In genomic region chr11:53146290-53146689, GRCm38 (mm10) we compare ENCODE assay signal across 8 mouse cellular contexts.
DNase-seq lines count a peak whose midpoint lies in the region; ATAC-seq and TF ChIP-seq lines count a peak whose summit lies in the region.
"Had no signal": no experiment of that assay in that cellular context is flagged by ENCODE, and none has a peak within 500 bp of the region (broad histone marks: within the 10 kb centered on the region; RNA-seq: fewer than 3 reads in every experiment).

No protein-coding gene starts in this region.

- no peak overlapping the region for H3K9ac ChIP-seq in kidney, embryonic 15.5 days
- no peak overlapping the region for H3K9ac ChIP-seq in MEL (ENCODE audit: control insufficient read depth, low read depth, low read length, poor library complexity, severe bottlenecking)

- no peak overlapping the region for H3ac ChIP-seq in C2C12 (ENCODE audit: control insufficient read depth, insufficient read length, low read depth)

- H3K4me2 ChIP-seq in kidney, embryonic 15.5 days, result no peak overlapping the region

- no peaks in the 10 kb centered on the region for H3K79me3 ChIP-seq in C2C12 (ENCODE audit: low read depth)

- no peak overlapping the region for H3K4me3 ChIP-seq in kidney, adult 2 months (ENCODE audit: insufficient read depth, low read depth, low read length)
- no peak overlapping the region for H3K4me3 ChIP-seq in kidney, embryonic 15.5 days (replicated peaks)
- H3K4me3 ChIP-seq in C2C12 (ENCODE audit: insufficient read depth, poor library complexity, severe bottlenecking), result no peak overlapping the region
- no peak overlapping the region for H3K4me3 ChIP-seq in MEL (ENCODE audit: control insufficient read depth in 1 of 2, insufficient read depth in 1 of 2, low read depth in 2 of 2, low read length in 2 of 2)

- no peaks in the 10 kb centered on the region for H3K9me3 ChIP-seq in kidney, embryonic 15.5 days (replicated peaks)
- H3K9me3 ChIP-seq in MEL (replicated peaks; ENCODE audit: insufficient read depth, low read length), result no peaks in the 10 kb centered on the region

- 38% methylated on average over 4 of the region's 4 CpGs for WGBS in kidney, adult 2 months
- WGBS in kidney, embryonic 15.5 days, result 38% methylated on average over 4 of the region's 4 CpGs

- peak; percentile 62 for TF ChIP-seq CTCF in kidney, adult 2 months (conservative IDR thresholded peaks at IDR 0.05; ENCODE audit: insufficient read depth, insufficient read length, low read depth, low read length)
- TF ChIP-seq CTCF in C2C12 (IDR thresholded peaks at IDR 0.05; ENCODE audit: control insufficient read depth, insufficient read depth, insufficient read length) (peak; percentile 3), MEL (IDR thresholded peaks at IDR 0.05 in 2 of 3, conservative IDR thresholded peaks at IDR 0.05 in 1 of 3; ENCODE audit: control insufficient read depth in 1 of 3, insufficient read depth in 1 of 3, low read depth in 2 of 3, low read length in 3 of 3, poor library complexity in 1 of 3, severe bottlenecking in 1 of 3) (peak in 2 of 3 experiments; percentile 3 to 34; a peak in 2 of 6 replicates)

- no peak for ATAC-seq in kidney, embryonic 15.5 days (replicated peaks; ENCODE audit: low FRiP score)

- H3K4me1 ChIP-seq in kidney, adult 2 months (ENCODE audit: control insufficient read depth, insufficient read depth, low read length), result no peaks in the 10 kb centered on the region
- H3K4me1 ChIP-seq in kidney, embryonic 15.5 days, result no peaks in the 10 kb centered on the region
- no peaks in the 10 kb centered on the region for H3K4me1 ChIP-seq in MEL (ENCODE audit: control insufficient read depth in 1 of 2, insufficient read depth in 2 of 2, low read length in 2 of 2)

- TF ChIP-seq POLR2A in kidney, adult 2 months (IDR thresholded peaks at IDR 0.05; ENCODE audit: low read depth, low read length), result no peak
- TF ChIP-seq POLR2A in MEL (IDR thresholded peaks at IDR 0.05; ENCODE audit: control insufficient read depth in 1 of 2, insufficient read depth in 1 of 2, low read depth in 1 of 2, low read length in 2 of 2, poor library complexity in 1 of 2), result no peak

- no peak overlapping the region for H3K27ac ChIP-seq in kidney, adult 2 months (ENCODE audit: insufficient read depth, low read depth, low read length)
- no peak overlapping the region for H3K27ac ChIP-seq in kidney, embryonic 15.5 days
- no peak overlapping the region for H3K27ac ChIP-seq in MEL (ENCODE audit: control insufficient read depth, low read depth, low read length)
- H3K27ac ChIP-seq: macrophage had no signal

- H3K36me3 ChIP-seq in kidney, adult 2 months (ENCODE audit: control insufficient read depth, insufficient read depth, low read length), result no peaks in the 10 kb centered on the region
- no peaks in the 10 kb centered on the region for H3K36me3 ChIP-seq in kidney, embryonic 15.5 days
- H3K36me3 ChIP-seq in C2C12 (ENCODE audit: control insufficient read depth, insufficient read depth), result no peaks in the 10 kb centered on the region
- no peaks in the 10 kb centered on the region for H3K36me3 ChIP-seq in MEL (ENCODE audit: control insufficient read depth in 1 of 2, insufficient read depth in 2 of 2, low read length in 2 of 2)

- TF ChIP-seq RAD21 in MEL (IDR thresholded peaks at IDR 0.05; ENCODE audit: low read depth, low read length), result no peak

- H3K27me3 ChIP-seq in kidney, adult 2 months (replicated peaks; ENCODE audit: control insufficient read depth, insufficient read depth, low read length), result no peaks in the 10 kb centered on the region
- peaks cover 6% of the 10 kb centered on the region for H3K27me3 ChIP-seq in kidney, embryonic 15.5 days
- H3K27me3 ChIP-seq in C2C12 (ENCODE audit: control insufficient read depth, insufficient read depth, insufficient read length) (peaks cover 10% of the 10 kb centered on the region), MEL (ENCODE audit: control insufficient read depth in 1 of 2, insufficient read depth in 2 of 2, low read length in 2 of 2) (no peaks in the 10 kb centered on the region)

- H3K79me2 ChIP-seq in C2C12 (ENCODE audit: control insufficient read depth, insufficient read depth) (no peaks in the 10 kb centered on the region), MEL (ENCODE audit: control insufficient read depth, insufficient read depth, low read length, poor library complexity) (no peaks in the 10 kb centered on the region)

- DNase-seq in kidney, adult 2 months, result peak; percentile 31
- no peak for DNase-seq in MEL (ENCODE audit: low read depth, low spot score)
- peak; percentile 55 for DNase-seq in embryo, embryonic 10.5 days (ENCODE audit: low spot score)
- peak; percentile 44 for DNase-seq in lung, postnatal 14 days
- no peak for DNase-seq in Muller cell, postnatal 12 days (ENCODE audit: inconsistent ontology term)

- no peak for TF ChIP-seq EP300 in MEL (IDR thresholded peaks at IDR 0.05; ENCODE audit: low read depth in 1 of 2, low read length in 2 of 2)

TF ChIP-seq in C2C12, 6 proteins besides CTCF, POLR2A, EP300 and RAD21:
- TF ChIP-seq MAX (IDR thresholded peaks at IDR 0.05) (no peak), MYOG (IDR thresholded peaks at IDR 0.05; ENCODE audit: control insufficient read depth, extremely low read depth, insufficient read length) (no peak), MYOD1 (IDR thresholded peaks at IDR 0.05; ENCODE audit: control insufficient read depth, insufficient read length, low read depth) (no peak), USF1 (IDR thresholded peaks at IDR 0.05; ENCODE audit: low read depth) (no peak), FOSL1 (IDR thresholded peaks at IDR 0.05; ENCODE audit: insufficient read depth, low read length, poor library complexity, severe bottlenecking) (no peak), CEBPB (IDR thresholded peaks at IDR 0.05; ENCODE audit: low read depth) (no peak)

TF ChIP-seq in MEL, 35 proteins besides CTCF, POLR2A, EP300 and RAD21:
- no peak for TF ChIP-seq RCOR1 (IDR thresholded peaks at IDR 0.05; ENCODE audit: low read depth, low read length)
- TF ChIP-seq ZC3H11A (IDR thresholded peaks at IDR 0.05; ENCODE audit: low read depth, low read length), result no peak
- TF ChIP-seq USF1 (IDR thresholded peaks at IDR 0.05; ENCODE audit: low read depth, low read length), result no peak
- no peak for TF ChIP-seq SIN3A (IDR thresholded peaks at IDR 0.05; ENCODE audit: low read length)
- TF ChIP-seq ZNF384 (IDR thresholded peaks at IDR 0.05; ENCODE audit: low read depth, low read length), result no peak
- TF ChIP-seq GATA1 (IDR thresholded peaks at IDR 0.05; ENCODE audit: low read depth, low read length), result no peak
- TF ChIP-seq HCFC1 (IDR thresholded peaks at IDR 0.05; ENCODE audit: low read depth, low read length), result no peak
- TF ChIP-seq CHD1 (IDR thresholded peaks at IDR 0.05; ENCODE audit: low read depth, low read length), result no peak
- TF ChIP-seq USF2 (IDR thresholded peaks at IDR 0.05; ENCODE audit: borderline replicate concordance in 1 of 2, insufficient read depth in 1 of 2, low read depth in 1 of 2, low read length in 2 of 2), result no peak
- no peak for TF ChIP-seq MAZ (IDR thresholded peaks at IDR 0.05; ENCODE audit: low read depth, low read length)
- TF ChIP-seq MAFK (IDR thresholded peaks at IDR 0.05; ENCODE audit: borderline replicate concordance, low read depth, low read length), result no peak
- TF ChIP-seq SMC3 (IDR thresholded peaks at IDR 0.05; ENCODE audit: low read depth, low read length), result no peak
- no peak for TF ChIP-seq GABPA (IDR thresholded peaks at IDR 0.05; ENCODE audit: low read depth, low read length)
- no peak for TF ChIP-seq MYC (IDR thresholded peaks at IDR 0.05; ENCODE audit: low read depth, low read length)
- no peak for TF ChIP-seq BHLHE40 (IDR thresholded peaks at IDR 0.05; ENCODE audit: borderline replicate concordance, low read depth, low read length)
- no peak for TF ChIP-seq ETS1 (IDR thresholded peaks at IDR 0.05; ENCODE audit: low read depth, low read length)
- no peak for TF ChIP-seq CHD2 (IDR thresholded peaks at IDR 0.05; ENCODE audit: low read length)
- no peak for TF ChIP-seq NRF1 (IDR thresholded peaks at IDR 0.05; ENCODE audit: insufficient read depth, low read depth, low read length, poor library complexity, severe bottlenecking)
- TF ChIP-seq MYB (IDR thresholded peaks at IDR 0.05; ENCODE audit: low read depth, low read length), result no peak
- TF ChIP-seq ZMIZ1 (IDR thresholded peaks at IDR 0.05; ENCODE audit: low read depth, low read length), result no peak

Comparison
In these comparisons a context has a peak if more than half of its experiments do, and no peak if none do; other contexts are left out.
1. DNase-seq: peak in kidney, adult 2 months (single experiment), embryo, embryonic 10.5 days (single experiment) and lung, postnatal 14 days (single experiment); none in MEL (single experiment) and Muller cell, postnatal 12 days (single experiment).
2. CTCF ChIP-seq: peak in every context shown above with its lines; median percentile 62 in kidney, adult 2 months; 18 in MEL; 3 in C2C12.